Mouse (Mus musculus) E14TG2a.4 (cell line): ENCODE results near the gene Slc41a2.

Experiments used
- CTCF ChIP-seq: conservative IDR thresholded peaks from 2 replicates; pipeline ENCODE4 v1.5.1; 2014; ENCODE audit warnings: low read length
- NANOG ChIP-seq: IDR thresholded peaks from 2 replicates; pipeline ENCODE4 v1.6.1; 2014; ENCODE audit warnings: borderline replicate concordance, low read length, mixed read lengths

- TF ChIP-seq CTCF: no peak
- no peak for TF ChIP-seq NANOG
Measured at GRCm38 (mm10) chr10:83287828-83288227, 49.9 kb downstream of the Slc41a2 start.
